Mouse (Mus musculus) frontal cortex, postnatal 14 days (tissue): ENCODE measurements around the gene Mrpl10.

ENCODE experiments used
- DNase-seq, 2 experiments: peaks; one replicate each; pipeline ENCODE4 v3.0.0; 2022; ENCODE audit warnings: low spot score in 2 of 2

The Mrpl10 gene

DNA sequence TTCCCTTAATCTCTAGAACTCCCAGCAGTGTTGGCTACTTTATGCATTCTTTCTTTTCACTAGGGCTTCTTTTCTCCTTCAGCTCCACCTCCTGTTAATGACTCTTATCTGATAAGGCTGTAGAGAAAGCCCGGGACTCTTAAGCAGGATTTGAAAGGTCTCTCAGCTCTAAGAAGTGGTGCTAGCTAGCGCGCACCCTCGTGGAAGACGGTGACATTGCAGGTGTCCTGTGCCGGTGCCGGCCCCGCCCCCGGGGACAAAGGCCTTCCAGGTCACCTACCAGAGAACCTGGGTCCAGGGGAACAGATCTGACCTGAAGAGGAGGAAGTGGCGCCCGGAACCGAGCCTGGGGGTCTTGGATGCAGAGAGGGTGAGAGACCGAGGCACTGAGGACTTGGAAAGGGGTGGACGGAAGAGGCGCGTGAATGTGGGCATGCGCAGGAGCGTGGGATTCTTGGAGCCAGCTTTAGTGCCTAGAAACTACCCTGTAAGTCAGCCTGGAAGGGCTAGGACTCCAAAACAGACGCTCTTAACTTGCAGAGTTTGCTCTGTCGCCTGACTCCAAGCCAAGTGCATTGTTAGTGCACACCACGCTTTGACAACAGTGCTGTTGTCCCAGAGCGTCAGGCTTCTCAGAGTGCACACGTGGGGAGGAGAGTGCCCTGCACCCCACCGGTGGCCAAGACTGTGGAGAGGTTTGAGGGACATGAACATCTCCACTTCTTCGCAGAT, 11.5 kb upstream of the Mrpl10 start, which contains the start of gene Scrn2:
TSS of gene Scrn2 (plus strand) at position 253 of the 732 bp plus-strand sequence.
- DNase-seq = peak in 1 of 2 experiments; percentile 65

DNA sequence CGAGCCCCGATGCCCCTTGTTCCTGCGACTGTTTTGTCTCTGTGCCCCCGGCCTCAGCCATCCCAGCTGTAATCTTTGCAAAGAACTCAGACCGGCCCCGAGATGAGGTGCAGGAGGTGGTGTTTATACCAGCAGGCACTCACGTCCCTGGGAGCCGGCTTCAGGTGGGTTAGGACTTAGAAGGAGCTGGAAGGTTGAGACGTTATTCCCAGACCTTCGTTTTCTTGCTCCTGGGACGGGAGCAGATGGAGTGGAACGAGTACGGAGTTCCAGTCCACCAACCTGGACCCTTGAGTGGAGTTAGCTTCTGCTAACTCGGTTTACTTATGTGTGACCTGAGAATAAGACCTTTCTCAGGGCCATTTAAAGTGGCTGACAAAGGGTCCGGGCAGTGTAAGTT, 10.9 kb upstream of the Mrpl10 start:
- DNase-seq = no peak

- no peak for DNase-seq
Observed at GRCm38 (mm10) chr11:97031977-97032376, 9.4 kb upstream of the Mrpl10 start.

- DNase-seq = no peak
Observed at GRCm38 (mm10) chr11:97032499-97032898, 8.9 kb upstream of the Mrpl10 start.

GRCm38 (mm10) chr11:97033781-97034180, 7.6 kb upstream of the Mrpl10 start:
- no peak for DNase-seq

DNA sequence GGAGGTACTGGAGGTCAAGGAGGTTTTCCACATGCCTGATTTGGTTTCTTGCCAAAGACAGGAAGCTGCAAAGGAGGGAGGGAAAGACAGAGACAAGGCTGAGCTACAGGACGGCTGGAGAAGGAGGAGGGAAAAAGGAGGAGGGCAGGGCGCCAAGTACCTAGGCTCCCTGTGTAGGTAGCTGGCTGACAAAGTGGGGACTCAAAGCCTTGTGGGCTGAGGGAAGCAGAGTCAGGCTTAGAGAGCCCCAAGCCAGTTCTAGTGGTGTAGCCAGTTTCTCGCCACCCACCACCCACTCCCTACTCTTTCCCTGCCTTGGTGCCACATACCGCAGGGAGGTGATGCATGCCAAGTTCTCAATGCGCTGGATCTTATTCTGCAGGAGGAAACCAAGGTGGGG, 5.2 kb upstream of the Mrpl10 start:
- no peak for DNase-seq

GRCm38 (mm10) chr11:97038881-97039280, 2.5 kb upstream of the Mrpl10 start:
- DNase-seq = no peak

DNA sequence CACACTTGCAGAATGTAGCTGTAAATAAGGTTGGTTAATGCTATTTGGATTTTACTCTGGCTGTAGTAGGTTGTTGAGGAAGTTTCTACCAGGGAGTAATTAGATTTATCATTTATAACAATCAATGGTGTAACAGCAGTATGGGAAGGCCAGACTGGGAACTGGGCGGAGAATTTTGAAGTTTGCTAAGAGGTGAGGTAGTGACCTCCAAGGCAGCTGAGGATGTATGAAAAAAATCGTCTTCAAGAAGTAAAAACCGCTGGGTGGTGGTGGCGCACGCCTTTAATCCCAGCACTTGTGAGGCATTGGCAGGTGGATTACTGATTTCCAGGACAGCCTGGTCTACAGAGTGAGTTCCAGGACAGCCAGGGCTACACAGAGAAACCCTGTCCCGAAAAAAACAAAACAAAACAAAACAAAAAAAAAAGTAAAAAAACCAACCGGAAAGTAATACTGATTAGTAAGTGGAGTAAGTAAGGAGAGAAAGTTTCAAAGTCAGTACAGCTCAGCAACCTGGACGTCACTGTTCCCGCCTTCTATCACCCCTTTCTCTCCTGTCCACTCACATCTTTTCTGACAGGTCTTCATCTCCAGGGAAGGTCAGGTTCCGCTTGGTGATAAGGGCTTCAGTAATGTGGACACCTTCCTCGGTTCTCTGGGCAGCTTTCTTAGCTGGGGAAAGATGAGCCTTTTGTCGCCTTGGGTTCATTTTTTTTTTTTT, 899 bp upstream of the Mrpl10 start:
- DNase-seq = no peak

DNA sequence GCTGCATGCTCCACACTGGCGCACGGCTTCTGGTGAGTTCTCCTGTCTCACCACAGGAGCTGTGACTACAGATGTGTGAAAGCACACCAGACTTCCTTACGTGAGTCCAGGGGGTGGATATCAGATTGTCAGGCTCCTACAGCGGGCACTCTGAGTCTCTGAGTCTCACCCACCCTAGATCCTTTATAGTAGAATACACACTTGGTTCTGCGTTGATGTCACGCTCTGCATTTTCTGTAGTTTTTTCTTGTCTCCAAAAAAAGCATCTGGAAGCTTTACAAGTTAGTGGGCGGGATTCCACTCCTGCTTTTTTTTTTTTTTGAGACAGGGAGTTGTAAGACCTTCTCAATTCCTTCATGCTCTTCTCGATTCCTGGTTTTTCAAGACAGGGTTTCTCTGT, 3.5 kb downstream of the Mrpl10 start:
- no peak for DNase-seq

GRCm38 (mm10) chr11:97045861-97046260, 4.5 kb downstream of the Mrpl10 start:
- DNase-seq = no peak

DNA sequence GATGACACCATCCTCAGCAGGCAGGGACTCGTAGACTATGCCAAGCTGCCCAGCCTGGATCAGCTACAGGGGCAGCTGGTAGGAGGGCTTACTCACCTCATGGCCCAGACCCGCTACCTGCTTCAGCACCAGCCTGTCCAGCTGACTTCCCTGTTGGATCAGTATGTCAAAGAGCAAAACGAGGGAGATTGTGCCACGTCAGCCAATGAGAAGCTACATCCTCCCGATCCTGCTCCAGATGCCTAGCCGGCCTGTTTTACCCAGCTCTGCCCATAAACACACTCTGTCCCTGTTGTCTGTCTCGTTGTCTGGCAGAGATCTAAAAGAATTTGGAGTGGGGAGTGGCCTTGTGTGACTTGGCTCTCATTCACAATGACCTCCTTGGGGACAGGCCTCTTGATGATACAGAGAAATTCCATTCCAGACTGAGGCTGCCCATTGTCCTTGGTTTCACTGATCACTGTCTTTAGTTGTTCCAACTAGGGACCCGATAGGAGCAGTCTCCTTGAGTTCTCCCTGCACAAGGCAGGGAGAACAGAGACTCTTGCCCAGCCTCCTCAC, 6.8 kb downstream of the Mrpl10 start:
- DNase-seq = no peak

GRCm38 (mm10) chr11:97049492-97050085, 8.2 kb downstream of the Mrpl10 start:
- DNase-seq = no peak

GRCm38 (mm10) chr11:97050216-97050943, 9.0 kb downstream of the Mrpl10 start, which contains the start of gene Osbpl7:
Osbpl7 (plus strand) TSS chr11:97050628.
- DNase-seq = peak; percentile 68 to 70

DNA sequence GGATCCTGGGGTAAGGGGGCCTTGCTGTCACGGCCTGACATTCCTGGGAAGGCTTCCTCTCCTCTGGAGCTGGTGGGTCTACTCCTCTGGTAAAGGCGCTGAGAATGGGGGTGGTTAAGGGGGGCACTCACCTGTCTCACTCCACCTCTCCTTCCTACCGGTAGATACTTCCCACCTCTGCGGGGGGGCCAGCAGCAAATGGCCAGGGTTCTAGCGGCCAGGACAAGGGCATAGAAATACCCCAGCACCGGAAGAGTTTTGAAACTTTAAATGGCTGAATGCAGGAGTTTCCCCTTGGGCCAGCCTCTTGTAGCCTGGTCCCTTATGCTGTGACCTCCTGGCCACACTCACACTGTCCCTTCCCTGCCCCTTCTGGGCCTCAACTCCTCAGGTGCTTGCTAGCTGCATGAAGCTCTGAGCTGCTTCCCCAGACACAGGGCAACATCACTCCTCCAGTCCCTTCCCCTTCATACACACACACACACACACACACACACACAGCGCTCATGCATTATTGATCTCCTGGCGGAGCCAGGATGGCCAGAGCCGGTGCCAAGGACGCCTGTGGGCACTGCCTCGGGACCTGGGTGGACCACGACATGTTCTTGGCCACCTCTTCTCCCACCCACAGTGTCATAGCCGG, 9.7 kb downstream of the Mrpl10 start:
- no peak for DNase-seq

DNA sequence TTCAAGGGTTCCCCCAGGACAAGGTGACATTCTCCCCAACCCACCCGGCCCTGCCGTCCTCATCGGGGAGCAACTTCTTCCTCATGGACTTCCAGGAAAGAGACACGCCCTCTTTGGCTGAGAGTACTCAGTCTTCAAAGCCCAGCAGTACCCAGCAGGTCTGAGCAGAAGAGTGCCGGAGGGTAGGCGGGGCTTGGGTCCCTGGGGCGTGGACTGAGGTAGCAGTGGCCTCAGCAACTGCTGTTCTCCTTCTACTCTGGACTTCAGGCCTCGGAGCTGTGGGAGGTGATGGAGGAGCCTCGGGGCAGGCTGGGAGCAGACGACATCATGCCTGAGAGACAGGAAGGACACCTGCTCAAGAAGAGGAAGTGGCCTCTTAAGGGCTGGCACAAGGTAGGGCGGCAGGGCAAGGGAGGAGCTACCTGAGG, 10.9 kb downstream of the Mrpl10 start:
- DNase-seq = no peak

DNA sequence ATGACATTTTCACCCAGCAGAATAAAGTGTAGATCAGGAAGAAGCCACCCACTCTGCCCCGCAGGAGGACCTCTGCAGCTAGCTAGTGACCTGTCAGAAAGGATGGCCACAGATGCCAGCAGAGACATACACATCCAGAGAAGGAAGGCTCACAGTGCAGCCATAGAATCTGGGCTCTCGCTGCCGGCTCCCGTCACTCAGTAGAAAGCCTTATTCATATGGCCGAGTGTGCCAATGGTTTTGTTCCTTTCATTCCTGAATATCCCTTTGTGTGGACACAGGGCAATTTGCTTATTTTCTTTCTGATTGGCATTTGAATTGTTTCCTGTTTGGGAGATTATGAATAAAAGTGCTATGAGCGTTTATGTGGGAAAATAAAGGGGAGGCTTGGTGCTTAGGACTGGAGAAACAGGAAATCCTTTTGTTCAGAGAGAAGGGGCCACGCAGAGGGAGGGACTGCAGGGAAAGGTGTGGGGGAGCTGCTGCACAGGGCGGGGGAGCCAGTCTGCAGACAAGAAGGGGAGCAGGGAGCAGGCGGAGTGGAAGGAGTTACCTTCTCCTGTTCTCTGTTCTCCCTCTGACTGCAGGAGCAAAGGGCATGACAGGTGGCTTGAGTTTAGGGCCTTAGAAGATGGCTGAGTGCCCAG, 22.0 kb downstream of the Mrpl10 start:
- DNase-seq = no peak

GRCm38 (mm10) chr11:97063921-97064295, 22.5 kb downstream of the Mrpl10 start:
- no peak for DNase-seq

DNA sequence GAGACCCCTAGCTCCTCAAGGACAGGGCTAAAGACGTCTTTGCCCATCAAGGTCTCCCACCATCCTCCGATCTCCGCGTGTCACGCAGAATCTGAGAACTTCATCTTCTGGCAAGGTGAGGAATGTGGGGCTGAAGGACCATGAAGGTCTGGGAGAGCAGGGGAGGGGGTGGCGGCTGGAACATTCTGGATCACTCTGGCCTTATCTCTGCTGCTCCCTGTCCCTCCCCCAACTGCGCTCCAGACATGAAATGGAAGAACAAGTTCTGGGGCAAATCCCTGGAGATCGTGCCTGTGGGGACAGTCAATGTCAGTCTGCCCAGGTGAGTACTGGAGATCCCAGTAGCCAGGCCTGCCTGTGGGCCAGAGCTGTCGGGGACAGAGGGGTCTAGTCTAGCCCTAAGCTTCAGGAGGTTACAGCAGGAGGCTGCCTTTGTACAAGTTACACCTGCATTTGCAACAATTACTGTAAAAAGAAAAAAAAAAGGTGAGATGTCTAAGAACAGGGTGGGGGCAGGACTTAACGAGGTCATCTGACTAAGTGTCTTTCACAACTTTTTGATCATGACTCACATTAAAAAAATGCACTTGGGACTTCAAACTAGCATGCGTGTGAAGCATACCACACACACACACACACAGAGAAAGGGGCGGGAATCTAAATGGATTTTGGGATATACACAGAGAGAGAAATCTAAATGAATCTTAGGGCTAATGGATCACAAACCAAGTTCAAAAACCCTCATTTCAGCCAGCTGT, 24.4 kb downstream of the Mrpl10 start:
- DNase-seq = no peak

- no peak for DNase-seq
Observed at GRCm38 (mm10) chr11:97066656-97067360, 25.4 kb downstream of the Mrpl10 start.
